Mouse (Mus musculus): ENCODE data around the gene Txndc11. TPM values are rescaled to one million over a fixed set of nuclear protein-coding genes. Genes with fewer than 3 reads are reported as not detected.
A peak's percentile ranks its signal among the peaks of the same experiment; 100 is the strongest.

Gene Txndc11
- polyA plus RNA-seq, 1 experiment from 2014 or later, result 30.2 TPM

- no peak for ATAC-seq
- Histone ChIP-seq H3K4me2 (ENCODE audit: low read length) (no peak overlapping the region), H3K27ac (ENCODE audit: low read length) (peak overlapping the region; percentile 51)
Observed at GRCm38 (mm10) chr16:11062794-11063721, 71.4 kb downstream of the Txndc11 start.

GRCm38 (mm10) chr16:11060645-11061044 lies 73.8 kb downstream of the Txndc11 start, which contains the start of gene Snn:
TSS of gene Snn (plus strand) at chr16:11060945.
- ATAC-seq, result no peak
- 92% methylated on average over 4 of the region's 4 CpGs for WGBS
- H3K9me3 ChIP-seq (replicated peaks; ENCODE audit: control insufficient read depth, low read length, poor library complexity, severe bottlenecking), result no peaks in the 10 kb centered on the region
- no peak within 1 kb of the TSS for H3K4me2 ChIP-seq (ENCODE audit: low read length)
- peaks cover 6% of the 10 kb centered on the region for H3K4me1 ChIP-seq (ENCODE audit: control insufficient read depth, insufficient read depth, low read length)
- H3K4me3 ChIP-seq (ENCODE audit: low read depth, low read length), result no peak within 1 kb of the TSS
- H3K36me3 ChIP-seq (ENCODE audit: control insufficient read depth, insufficient read depth, low read length), result no peaks in the 10 kb centered on the region
- no peak within 1 kb of the TSS for H3K27ac ChIP-seq (ENCODE audit: low read length)
- no peak within 1 kb of the TSS for H3K9ac ChIP-seq (ENCODE audit: low read depth, low read length)
- H3K27me3 ChIP-seq (ENCODE audit: control insufficient read depth, insufficient read depth, low read depth, low read length), result no peaks in the 10 kb centered on the region

More at GRCm38 (mm10) chr16:11062794-11063721, 71.4 kb downstream of the Txndc11 start:
- H3K4me3 ChIP-seq (ENCODE audit: low read depth, low read length), result no peak overlapping the region
- H3K4me1 ChIP-seq (ENCODE audit: control insufficient read depth, insufficient read depth, low read length), result peaks cover 15% of the 10 kb centered on the region
- H3K9me3 ChIP-seq (replicated peaks; ENCODE audit: control insufficient read depth, low read length, poor library complexity, severe bottlenecking), result no peaks in the 10 kb centered on the region
- H3K27me3 ChIP-seq (ENCODE audit: control insufficient read depth, insufficient read depth, low read depth, low read length), result no peaks in the 10 kb centered on the region
- H3K9ac ChIP-seq (ENCODE audit: low read depth, low read length), result no peak overlapping the region
- H3K36me3 ChIP-seq (ENCODE audit: control insufficient read depth, insufficient read depth, low read length), result no peaks in the 10 kb centered on the region
- 15% methylated on average over 13 of the region's 13 CpGs for WGBS

GRCm38 (mm10) chr16:11055916-11056315 lies 78.5 kb downstream of the Txndc11 start:
- Histone ChIP-seq H3K9ac (ENCODE audit: low read depth, low read length) (no peak overlapping the region), H3K4me2 (ENCODE audit: low read length) (no peak overlapping the region), H3K27ac (ENCODE audit: low read length) (no peak overlapping the region), H3K4me1 (ENCODE audit: control insufficient read depth, insufficient read depth, low read length) (no peaks in the 10 kb centered on the region), H3K36me3 (ENCODE audit: control insufficient read depth, insufficient read depth, low read length) (no peaks in the 10 kb centered on the region), H3K4me3 (ENCODE audit: low read depth, low read length) (no peak overlapping the region), H3K27me3 (ENCODE audit: control insufficient read depth, insufficient read depth, low read depth, low read length) (no peaks in the 10 kb centered on the region), H3K9me3 (replicated peaks; ENCODE audit: control insufficient read depth, low read length, poor library complexity, severe bottlenecking) (no peaks in the 10 kb centered on the region)
- 76% methylated on average over 5 of the region's 5 CpGs for WGBS
- no peak for ATAC-seq

GRCm38 (mm10) chr16:11054871-11055270 lies 79.6 kb downstream of the Txndc11 start:
- no peak overlapping the region for H3K4me3 ChIP-seq (ENCODE audit: low read depth, low read length)
- no peaks in the 10 kb centered on the region for H3K4me1 ChIP-seq (ENCODE audit: control insufficient read depth, insufficient read depth, low read length)
- no peaks in the 10 kb centered on the region for H3K27me3 ChIP-seq (ENCODE audit: control insufficient read depth, insufficient read depth, low read depth, low read length)
- H3K4me2 ChIP-seq (ENCODE audit: low read length), result no peak overlapping the region
- H3K36me3 ChIP-seq (ENCODE audit: control insufficient read depth, insufficient read depth, low read length), result no peaks in the 10 kb centered on the region
- H3K9ac ChIP-seq (ENCODE audit: low read depth, low read length), result no peak overlapping the region
- H3K27ac ChIP-seq (ENCODE audit: low read length), result no peak overlapping the region
- 86% methylated on average over 6 of the region's 6 CpGs for WGBS
- H3K9me3 ChIP-seq (replicated peaks; ENCODE audit: control insufficient read depth, low read length, poor library complexity, severe bottlenecking), result no peaks in the 10 kb centered on the region
- no peak for ATAC-seq

GRCm38 (mm10) chr16:11054409-11054808 lies 80.0 kb downstream of the Txndc11 start:
- Histone ChIP-seq H3K4me3 (ENCODE audit: low read depth, low read length) (no peak overlapping the region), H3K4me1 (ENCODE audit: control insufficient read depth, insufficient read depth, low read length) (no peaks in the 10 kb centered on the region), H3K4me2 (ENCODE audit: low read length) (no peak overlapping the region), H3K36me3 (ENCODE audit: control insufficient read depth, insufficient read depth, low read length) (no peaks in the 10 kb centered on the region), H3K27me3 (ENCODE audit: control insufficient read depth, insufficient read depth, low read depth, low read length) (no peaks in the 10 kb centered on the region), H3K9me3 (replicated peaks; ENCODE audit: control insufficient read depth, low read length, poor library complexity, severe bottlenecking) (no peaks in the 10 kb centered on the region), H3K27ac (ENCODE audit: low read length) (no peak overlapping the region), H3K9ac (ENCODE audit: low read depth, low read length) (no peak overlapping the region)
- 75% methylated on average over 6 of the region's 6 CpGs for WGBS
- no peak for ATAC-seq

- Histone ChIP-seq H3K27me3 (ENCODE audit: control insufficient read depth, insufficient read depth, low read depth, low read length) (no peaks in the 10 kb centered on the region), H3K4me2 (ENCODE audit: low read length) (no peak overlapping the region), H3K4me1 (ENCODE audit: control insufficient read depth, insufficient read depth, low read length) (no peaks in the 10 kb centered on the region), H3K9ac (ENCODE audit: low read depth, low read length) (no peak overlapping the region), H3K4me3 (ENCODE audit: low read depth, low read length) (no peak overlapping the region), H3K9me3 (replicated peaks; ENCODE audit: control insufficient read depth, low read length, poor library complexity, severe bottlenecking) (no peaks in the 10 kb centered on the region), H3K36me3 (ENCODE audit: control insufficient read depth, insufficient read depth, low read length) (no peaks in the 10 kb centered on the region), H3K27ac (ENCODE audit: low read length) (no peak overlapping the region)
- no peak for ATAC-seq
- 92% methylated on average over 11 of the region's 11 CpGs for WGBS
Observed at GRCm38 (mm10) chr16:11051134-11051533, 83.3 kb downstream of the Txndc11 start.

- Histone ChIP-seq H3K4me2 (ENCODE audit: low read length) (no peak overlapping the region), H3K9ac (ENCODE audit: low read depth, low read length) (no peak overlapping the region), H3K4me1 (ENCODE audit: control insufficient read depth, insufficient read depth, low read length) (no peaks in the 10 kb centered on the region), H3K27me3 (ENCODE audit: control insufficient read depth, insufficient read depth, low read depth, low read length) (no peaks in the 10 kb centered on the region), H3K27ac (ENCODE audit: low read length) (no peak overlapping the region), H3K4me3 (ENCODE audit: low read depth, low read length) (no peak overlapping the region), H3K9me3 (replicated peaks; ENCODE audit: control insufficient read depth, low read length, poor library complexity, severe bottlenecking) (no peaks in the 10 kb centered on the region), H3K36me3 (ENCODE audit: control insufficient read depth, insufficient read depth, low read length) (no peaks in the 10 kb centered on the region)
- 76% methylated on average over 2 of the region's 2 CpGs for WGBS
- no peak for ATAC-seq
Observed at GRCm38 (mm10) chr16:11050226-11050625, 84.2 kb downstream of the Txndc11 start.

GRCm38 (mm10) chr16:11047130-11047529 lies 87.3 kb downstream of the Txndc11 start:
- no peaks in the 10 kb centered on the region for H3K9me3 ChIP-seq (replicated peaks; ENCODE audit: control insufficient read depth, low read length, poor library complexity, severe bottlenecking)
- H3K36me3 ChIP-seq (ENCODE audit: control insufficient read depth, insufficient read depth, low read length), result no peaks in the 10 kb centered on the region
- no peak overlapping the region for H3K27ac ChIP-seq (ENCODE audit: low read length)
- WGBS, result 88% methylated on average over 7 of the region's 7 CpGs
- ATAC-seq, result no peak
- H3K4me2 ChIP-seq (ENCODE audit: low read length), result no peak overlapping the region
- no peak overlapping the region for H3K9ac ChIP-seq (ENCODE audit: low read depth, low read length)
- H3K27me3 ChIP-seq (ENCODE audit: control insufficient read depth, insufficient read depth, low read depth, low read length), result no peaks in the 10 kb centered on the region
- H3K4me1 ChIP-seq (ENCODE audit: control insufficient read depth, insufficient read depth, low read length), result no peaks in the 10 kb centered on the region
- H3K4me3 ChIP-seq (ENCODE audit: low read depth, low read length), result no peak overlapping the region

GRCm38 (mm10) chr16:11046437-11046836 lies 88.0 kb downstream of the Txndc11 start:
- no peak overlapping the region for H3K27ac ChIP-seq (ENCODE audit: low read length)
- H3K27me3 ChIP-seq (ENCODE audit: control insufficient read depth, insufficient read depth, low read depth, low read length), result no peaks in the 10 kb centered on the region
- ATAC-seq, result no peak
- no peaks in the 10 kb centered on the region for H3K4me1 ChIP-seq (ENCODE audit: control insufficient read depth, insufficient read depth, low read length)
- WGBS, result 91% methylated on average over 7 of the region's 7 CpGs
- H3K9ac ChIP-seq (ENCODE audit: low read depth, low read length), result no peak overlapping the region
- no peaks in the 10 kb centered on the region for H3K9me3 ChIP-seq (replicated peaks; ENCODE audit: control insufficient read depth, low read length, poor library complexity, severe bottlenecking)
- H3K36me3 ChIP-seq (ENCODE audit: control insufficient read depth, insufficient read depth, low read length), result no peaks in the 10 kb centered on the region
- no peak overlapping the region for H3K4me3 ChIP-seq (ENCODE audit: low read depth, low read length)
- H3K4me2 ChIP-seq (ENCODE audit: low read length), result no peak overlapping the region

All from midbrain, embryonic 16.5 days (tissue).